Mouse (Mus musculus) mesoderm, embryonic 11.5 days (tissue): ENCODE data around the gene Pgs1.

Experiments used
- DNase-seq: peaks from one replicate; pipeline ENCODE4 v3.0.0-alpha.2; 2012; ENCODE audit warnings: low read depth, low spot score

Pgs1 gene

DNA sequence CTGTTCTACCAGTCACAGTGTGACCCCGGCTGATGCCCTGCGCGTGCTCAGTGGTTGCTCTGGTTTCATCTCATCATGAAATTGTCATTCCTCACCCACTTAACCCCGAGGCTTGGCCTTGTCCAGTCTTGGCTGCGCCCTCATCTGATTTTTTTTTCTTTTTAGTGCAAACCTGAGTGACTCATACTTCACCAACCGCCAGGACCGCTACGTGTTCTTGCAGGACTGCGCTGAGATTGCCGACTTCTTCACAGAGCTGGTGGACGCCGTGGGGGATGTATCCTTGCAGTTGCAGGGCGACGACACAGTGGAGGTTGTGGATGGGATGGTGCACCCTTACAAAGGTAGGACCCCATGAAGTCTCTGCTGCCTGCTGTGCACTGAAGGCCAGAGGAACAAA is 17.1 kb downstream of the Pgs1 start:
- DNase-seq = no peak

- DNase-seq = no peak
Observed at GRCm38 (mm10) chr11:118003718-118004117, 17.6 kb downstream of the Pgs1 start.

DNA sequence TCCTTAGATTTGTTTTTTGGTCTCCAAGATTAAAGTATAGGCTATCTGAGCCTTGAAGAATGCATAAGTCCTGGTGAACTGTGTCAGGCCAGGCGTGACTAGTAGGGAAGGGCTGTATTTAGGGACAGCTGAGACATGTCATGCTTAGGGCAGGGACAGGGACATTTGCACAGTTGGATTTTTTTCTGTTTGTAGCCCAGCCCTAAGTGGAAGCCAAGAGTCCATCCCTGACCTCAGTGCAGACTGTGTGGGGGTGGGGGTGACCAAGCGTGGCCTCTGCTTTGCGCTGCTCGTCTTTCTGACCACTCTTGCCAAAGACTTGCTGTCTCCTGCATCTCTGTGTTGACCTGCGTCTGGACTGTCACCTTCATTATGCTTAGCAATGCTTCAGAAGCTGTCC is 18.1 kb downstream of the Pgs1 start:
- DNase-seq = no peak

DNA sequence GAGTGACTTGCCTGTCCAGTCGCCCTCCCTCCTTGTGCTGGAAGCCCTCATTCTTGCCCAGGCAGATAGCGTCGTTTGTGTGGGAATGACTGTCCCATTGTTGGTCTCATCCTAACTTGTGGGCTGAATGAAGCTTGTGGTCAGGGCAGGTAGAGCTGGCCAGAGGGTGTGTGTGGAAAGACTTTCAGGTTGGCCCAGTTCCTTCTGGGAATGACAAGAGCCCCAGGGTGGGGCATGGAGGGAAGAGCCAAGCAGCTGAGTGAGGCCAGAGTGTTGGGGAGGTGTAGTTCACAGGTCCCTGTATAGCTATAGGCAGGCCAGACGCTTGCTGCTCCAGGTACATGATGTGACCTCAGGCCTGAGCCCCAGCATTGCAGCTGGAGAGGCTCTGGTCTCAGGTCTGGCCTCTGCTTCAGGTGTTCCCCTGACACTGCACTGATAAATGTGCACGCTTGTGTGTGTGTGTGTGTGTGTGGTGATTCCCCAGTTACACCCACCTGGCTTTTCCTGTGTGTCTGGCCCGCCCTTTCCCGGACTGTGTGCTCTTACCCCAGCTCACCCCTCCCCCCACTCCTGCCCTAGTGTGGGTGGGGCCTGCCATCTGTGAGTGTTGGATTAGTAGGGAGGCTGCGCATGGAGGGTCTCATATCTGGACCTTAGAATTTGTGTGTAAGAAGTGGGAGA is 21.5 kb downstream of the Pgs1 start:
- no peak for DNase-seq

- DNase-seq = no peak
Observed at GRCm38 (mm10) chr11:118008144-118008805, 22.2 kb downstream of the Pgs1 start.

- no peak for DNase-seq
Observed at GRCm38 (mm10) chr11:118008843-118009242, 22.8 kb downstream of the Pgs1 start.

- DNase-seq = no peak
Observed at GRCm38 (mm10) chr11:118009865-118010571, 23.9 kb downstream of the Pgs1 start.

DNA sequence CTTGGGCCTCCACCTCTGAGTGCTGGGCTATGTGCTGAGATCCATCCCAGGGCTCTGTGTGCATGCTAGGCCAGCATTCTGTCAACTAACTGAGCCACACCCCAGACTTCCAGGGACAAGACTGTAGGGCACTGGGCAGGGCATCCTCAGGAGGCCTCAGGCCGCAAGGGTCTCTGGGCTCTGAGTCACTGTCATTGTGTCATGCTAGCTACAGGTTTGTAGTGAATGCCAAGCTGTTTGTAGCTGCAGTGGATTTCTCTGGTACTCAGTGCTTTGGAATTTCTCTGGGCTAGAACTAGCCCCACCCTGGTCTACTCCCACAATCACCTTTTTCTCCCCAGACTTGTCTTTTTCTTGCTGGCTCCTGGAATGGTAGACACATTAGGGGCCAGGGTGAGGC is 26.5 kb downstream of the Pgs1 start:
- DNase-seq = no peak

DNA sequence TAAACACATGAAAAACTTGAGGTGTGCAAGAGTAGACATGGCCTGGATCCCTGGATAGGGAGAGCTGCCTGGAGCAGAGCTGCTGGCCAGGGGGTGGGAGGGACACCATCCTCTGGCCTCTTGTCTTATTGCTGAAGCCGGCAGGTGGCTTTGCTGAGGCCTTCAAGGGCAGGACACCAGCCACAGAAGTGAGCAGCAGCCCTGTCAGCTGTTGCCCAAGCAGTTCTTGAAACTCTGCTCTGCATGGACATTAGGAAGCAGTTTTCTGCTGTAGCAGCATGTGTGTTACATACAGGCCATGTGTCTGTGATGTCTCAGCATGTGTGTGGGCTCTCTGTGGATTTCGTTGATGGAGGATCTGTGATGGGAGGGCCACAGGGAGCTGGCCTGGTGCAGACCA is 27.2 kb downstream of the Pgs1 start:
- DNase-seq = no peak

DNA sequence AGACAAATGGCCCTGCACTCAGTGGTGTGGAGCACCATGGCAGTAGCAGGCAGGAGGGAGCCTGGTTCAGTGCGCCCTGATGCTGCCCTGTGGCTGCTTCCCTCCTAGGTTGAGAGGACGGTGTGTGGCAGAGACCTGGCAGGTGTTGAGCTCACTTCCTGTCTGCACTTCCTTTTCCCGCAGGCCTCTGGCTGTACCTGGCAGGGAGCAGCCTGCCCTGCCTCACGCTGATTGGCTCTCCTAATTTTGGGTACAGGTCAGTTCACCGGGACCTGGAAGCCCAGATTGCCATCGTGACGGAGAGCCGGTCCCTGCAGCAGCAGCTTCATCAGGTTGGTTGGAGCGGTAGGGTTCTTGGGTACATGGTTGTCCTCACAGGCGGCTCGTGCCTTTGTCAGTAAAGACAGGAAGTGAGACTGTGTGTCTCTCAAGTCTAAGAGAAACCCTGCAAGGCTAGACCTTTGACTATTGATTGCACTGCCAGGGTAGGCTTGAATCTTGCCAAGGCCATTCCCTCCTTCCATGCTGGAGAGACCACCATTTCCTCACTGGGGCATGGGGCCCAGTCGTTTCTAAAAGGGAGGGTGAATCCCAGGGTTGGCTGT is 28.4 kb downstream of the Pgs1 start:
- no peak for DNase-seq

- no peak for DNase-seq
Observed at GRCm38 (mm10) chr11:118015381-118016145, 29.5 kb downstream of the Pgs1 start.

DNA sequence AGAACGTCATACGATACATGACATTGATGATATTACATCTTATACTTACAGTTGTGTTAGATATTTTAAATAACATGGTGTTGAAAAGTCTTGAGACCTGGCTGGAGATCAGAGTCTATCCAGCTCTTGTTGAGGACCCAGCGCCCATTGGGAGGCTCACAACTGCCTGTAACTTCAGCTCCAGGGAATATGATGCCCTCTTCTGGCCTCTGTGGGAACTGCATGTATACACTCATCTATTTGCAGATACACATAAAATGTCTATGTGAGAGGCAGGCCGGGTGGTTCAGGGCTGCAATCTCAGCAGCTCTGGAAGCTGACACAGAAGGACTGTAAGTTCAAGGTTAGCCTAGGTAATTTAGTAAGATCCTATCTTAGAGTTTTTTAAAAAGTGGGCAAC is 32.2 kb downstream of the Pgs1 start:
- peak; percentile 18 for DNase-seq

DNA sequence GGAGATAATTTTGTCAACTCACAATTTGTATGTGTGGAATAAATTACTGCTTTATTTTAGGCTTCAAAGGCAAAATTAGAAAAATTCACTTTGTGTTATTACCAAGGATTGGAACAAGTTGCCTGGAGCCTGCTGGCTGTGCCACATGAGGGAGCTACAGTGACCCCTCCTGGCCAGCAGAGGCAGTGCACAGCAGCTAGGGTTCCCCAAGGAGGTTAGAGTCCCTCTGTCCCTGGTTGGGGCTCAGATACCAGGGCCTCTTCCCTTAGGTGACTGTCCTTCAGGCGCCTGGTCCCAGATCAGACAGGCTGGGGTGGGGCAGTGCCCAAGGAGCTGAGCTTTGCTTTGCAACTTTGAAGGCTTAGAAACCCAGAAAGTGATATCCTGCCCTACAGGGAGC is 35.7 kb downstream of the Pgs1 start:
- DNase-seq = peak; percentile 68

DNA sequence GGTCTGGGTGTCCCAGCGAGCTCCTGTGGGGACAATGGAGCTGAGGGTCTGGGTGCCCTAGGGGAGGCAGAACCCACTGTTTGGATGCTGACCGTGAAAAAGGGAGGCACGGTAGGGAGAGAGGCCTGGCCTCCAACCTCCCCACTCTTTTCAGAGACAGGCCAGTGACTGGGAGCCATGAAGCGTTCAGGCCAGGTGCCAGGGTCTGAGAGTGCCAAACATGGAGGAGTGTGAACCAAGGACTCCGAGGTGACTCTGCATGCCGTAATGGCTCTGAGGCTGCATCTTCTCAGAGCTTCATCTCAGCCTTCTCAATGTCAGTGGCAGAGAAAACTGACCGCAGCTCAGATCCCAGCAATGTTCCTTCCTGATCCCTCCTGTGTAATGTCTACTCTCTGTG is 37.4 kb downstream of the Pgs1 start:
- no peak for DNase-seq

- no peak for DNase-seq
Observed at GRCm38 (mm10) chr11:118024111-118024510, 38.0 kb downstream of the Pgs1 start.

DNA sequence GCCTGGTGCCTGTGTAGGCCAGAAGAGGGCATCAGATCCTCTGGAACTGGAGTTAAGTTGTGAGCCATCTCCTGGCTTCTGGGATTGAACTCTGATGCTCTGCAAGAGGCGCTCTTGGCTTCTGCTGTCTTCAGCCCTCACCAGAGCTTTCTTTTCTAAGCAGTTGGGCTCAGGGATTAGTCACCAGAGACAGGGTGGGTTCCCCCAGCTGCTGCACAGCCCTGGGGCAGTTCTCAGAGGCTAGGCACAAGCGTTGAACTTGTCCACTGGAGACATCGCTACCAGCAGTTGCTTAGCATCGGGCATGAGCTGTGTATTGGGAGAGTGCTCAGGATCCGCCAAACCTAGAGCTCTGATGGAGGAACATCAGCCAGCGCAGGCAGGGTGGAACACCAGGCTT is 43.1 kb downstream of the Pgs1 start:
- no peak for DNase-seq

GRCm38 (mm10) chr11:118031134-118031533 is 45.0 kb downstream of the Pgs1 start:
- no peak for DNase-seq

DNA sequence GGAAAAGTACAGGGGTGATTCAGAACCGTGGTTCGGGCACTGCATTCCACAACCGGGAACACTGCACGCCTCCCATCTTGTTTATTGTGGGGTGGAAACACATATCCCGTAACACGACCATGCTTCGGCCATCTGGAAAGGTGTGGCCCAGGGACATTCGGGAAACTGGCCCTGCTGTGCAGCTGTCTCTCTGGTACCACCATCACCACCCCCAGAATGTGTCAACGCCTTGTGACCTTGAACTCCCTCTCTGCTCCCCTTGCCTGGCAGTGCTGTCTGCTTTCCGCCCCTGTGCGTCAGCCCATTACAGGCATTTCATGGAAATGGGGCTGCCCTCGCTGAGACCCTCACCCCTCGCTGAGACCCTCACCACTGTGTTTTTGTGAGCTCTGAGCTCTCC is 48.3 kb downstream of the Pgs1 start:
- DNase-seq = no peak

DNA sequence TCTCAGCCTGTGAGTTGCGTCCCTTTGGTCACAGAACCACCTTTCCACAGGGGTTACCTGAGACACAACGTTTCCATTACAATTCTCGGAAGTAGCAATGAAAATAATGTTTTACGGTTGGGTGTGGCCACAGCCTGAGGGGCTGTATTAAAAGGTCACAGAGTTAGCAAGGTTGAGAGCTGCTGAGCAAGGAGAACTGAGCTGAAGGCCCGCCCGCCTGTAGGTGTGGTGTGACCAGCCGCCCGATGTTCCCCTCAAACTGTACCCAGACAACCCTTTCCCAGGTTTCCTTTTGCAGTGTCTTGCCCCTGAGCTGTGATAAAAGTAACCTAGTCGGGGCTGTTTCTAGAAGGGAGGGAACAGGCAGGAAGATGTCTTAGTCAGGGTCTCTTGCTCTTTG is 49.0 kb downstream of the Pgs1 start:
- no peak for DNase-seq

DNA sequence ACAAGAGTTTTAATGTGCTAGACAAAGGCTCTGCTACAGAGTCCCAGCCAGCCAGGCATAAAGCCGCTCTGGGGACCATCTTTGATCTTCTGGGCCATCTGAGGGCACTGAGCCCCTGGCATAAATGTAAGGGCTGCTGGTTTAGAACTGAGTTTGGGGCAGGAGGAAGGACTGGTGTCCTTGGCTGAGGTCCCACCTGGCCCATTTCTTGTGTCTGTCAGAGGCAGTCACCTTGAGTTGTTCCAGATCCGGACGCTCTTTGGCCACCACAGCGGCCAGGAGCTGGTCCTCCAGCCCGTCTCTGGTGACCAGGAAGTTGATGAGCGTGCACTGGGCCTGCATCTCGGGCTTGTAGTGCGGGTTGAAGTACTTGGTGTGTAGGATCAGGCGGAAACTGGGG is 56.7 kb downstream of the Pgs1 start:
- no peak for DNase-seq

- DNase-seq = peak; percentile 37
Observed at GRCm38 (mm10) chr11:118043293-118043907, 57.3 kb downstream of the Pgs1 start.
